Mouse (Mus musculus) small intestine, adult 2 months (tissue): ENCODE measurements around the gene Bphl. TPM values are rescaled to one million over a fixed set of nuclear protein-coding genes. Genes with fewer than 3 reads are reported as not detected.

ENCODE experiments used
- H3K27ac ChIP-seq: fragments of 200-500 bp; 2 replicates; pipeline ENCODE4 v1.5.1; 2012; ENCODE audit warnings: low read depth, low read length, control low read depth, inconsistent platforms; ENCODE audit not compliant: insufficient read depth
- H3K27me3 ChIP-seq: fragments of 200-500 bp; 2 replicates; pipeline ENCODE4 v1.6.1; 2012; ENCODE audit warnings: mild to moderate bottlenecking, moderate library complexity, low read length, inconsistent platforms; ENCODE audit not compliant: control insufficient read depth, insufficient read depth
- H3K36me3 ChIP-seq: fragments of 200-500 bp; 2 replicates; pipeline ENCODE4 v1.6.1; 2012; ENCODE audit warnings: mild to moderate bottlenecking, low read length, control low read depth, inconsistent platforms; ENCODE audit not compliant: control insufficient read depth, insufficient read depth
- H3K4me1 ChIP-seq: fragments of 200-500 bp; 2 replicates; pipeline ENCODE4 v1.6.1; 2012; ENCODE audit warnings: low read length, inconsistent platforms, mixed read lengths; ENCODE audit not compliant: control insufficient read depth, insufficient read depth, insufficient read length
- H3K4me3 ChIP-seq: fragments of 200-500 bp; 2 replicates; pipeline ENCODE4 v1.5.1; 2012; ENCODE audit warnings: low read depth, mild to moderate bottlenecking, control low read depth, inconsistent platforms, low read length, moderate library complexity
- CTCF ChIP-seq: fragments of 200-500 bp; IDR thresholded peaks from 2 replicates; pipeline ENCODE4 v1.5.1; 2012; ENCODE audit warnings: low read depth, mild to moderate bottlenecking, control low read depth, inconsistent platforms, low read length, moderate library complexity, mixed read lengths; ENCODE audit not compliant: insufficient replicate concordance, insufficient read length; ENCODE audit errors: extremely low read depth
- POLR2A ChIP-seq: fragments of 200-500 bp; IDR thresholded peaks from 2 replicates; pipeline ENCODE4 v1.6.1; 2012; ENCODE audit warnings: low read depth, mild to moderate bottlenecking, control low read depth, inconsistent platforms, low read length, moderate library complexity
- WGBS: fragments of 180-500 bp; shearing (Covaris S2); methylation state at CpG from one replicate; pipeline ENCODE4 v1.1.7; 2018; 5-methylcytosine and 5-hydroxymethylcytosine counted together
- polyA plus RNA-seq: library from polyadenylated mRNA; depleted of rRNA; stranded (reverse); fragments of >200 nt; gene quantifications from 2 replicates; pipeline ENCODE4 v1.2.3, GENCODE M21; 2012

The Bphl gene
- polyA plus RNA-seq, 1 experiment, result 11.0 TPM

GRCm38 (mm10) chr13:34088871-34089288 lies 51.5 kb downstream of the Bphl start:
- no peaks in the 10 kb centered on the region for H3K27me3 ChIP-seq
- no peak for TF ChIP-seq CTCF
- TF ChIP-seq POLR2A, result no peak
- H3K27ac ChIP-seq, result no peak overlapping the region
- 69% methylated on average over 7 of the region's 7 CpGs for WGBS
- H3K4me1 ChIP-seq, result peaks cover 3% of the 10 kb centered on the region; the same call in 1 of the 2 replicates
- H3K4me3 ChIP-seq, result no peak overlapping the region
- no peaks in the 10 kb centered on the region for H3K36me3 ChIP-seq

GRCm38 (mm10) chr13:34089358-34089757 lies 52.0 kb downstream of the Bphl start:
- Histone ChIP-seq H3K27ac (no peak overlapping the region), H3K4me1 (peaks cover 3% of the 10 kb centered on the region; the same call in 1 of the 2 replicates), H3K4me3 (no peak overlapping the region), H3K27me3 (no peaks in the 10 kb centered on the region), H3K36me3 (no peaks in the 10 kb centered on the region)
- WGBS, result 72% methylated on average over 3 of the region's 3 CpGs
- TF ChIP-seq POLR2A, result no peak
- no peak for TF ChIP-seq CTCF

- TF ChIP-seq CTCF, result no peak
- TF ChIP-seq POLR2A, result no peak
- Histone ChIP-seq H3K27me3 (no peaks in the 10 kb centered on the region), H3K27ac (no peak overlapping the region)
Observed at GRCm38 (mm10) chr13:34095542-34096435, 58.4 kb downstream of the Bphl start.

GRCm38 (mm10) chr13:34096455-34096854 lies 59.1 kb downstream of the Bphl start:
- Histone ChIP-seq H3K36me3 (no peaks in the 10 kb centered on the region), H3K27me3 (no peaks in the 10 kb centered on the region), H3K4me3 (no peak overlapping the region), H3K4me1 (peaks cover 1% of the 10 kb centered on the region; the same call in 1 of the 2 replicates), H3K27ac (no peak overlapping the region)
- WGBS, result 49% methylated on average over 4 of the region's 4 CpGs
- no peak for TF ChIP-seq CTCF
- no peak for TF ChIP-seq POLR2A

More at GRCm38 (mm10) chr13:34095542-34096435, 58.4 kb downstream of the Bphl start:
- no peak overlapping the region for H3K4me3 ChIP-seq
- H3K36me3 ChIP-seq, result no peaks in the 10 kb centered on the region
- 56% methylated on average over 7 of the region's 7 CpGs for WGBS
- H3K4me1 ChIP-seq, result peaks cover 1% of the 10 kb centered on the region; the same call in 1 of the 2 replicates

- H3K4me1 ChIP-seq, result peaks cover 1% of the 10 kb centered on the region; the same call in 1 of the 2 replicates
- H3K27me3 ChIP-seq, result no peaks in the 10 kb centered on the region
- no peak overlapping the region for H3K27ac ChIP-seq
- no peak overlapping the region for H3K4me3 ChIP-seq
- 71% methylated on average over 3 of the region's 3 CpGs for WGBS
- H3K36me3 ChIP-seq, result no peaks in the 10 kb centered on the region
- TF ChIP-seq POLR2A (no peak), CTCF (no peak)
Observed at GRCm38 (mm10) chr13:34097086-34097485, 59.7 kb downstream of the Bphl start.

GRCm38 (mm10) chr13:34100733-34101132 lies 63.3 kb downstream of the Bphl start:
- no peaks in the 10 kb centered on the region; the same call in 1 of the 2 replicates for H3K4me1 ChIP-seq
- no peak overlapping the region for H3K4me3 ChIP-seq
- WGBS, result 71% methylated on average over 3 of the region's 3 CpGs
- no peaks in the 10 kb centered on the region for H3K27me3 ChIP-seq
- H3K27ac ChIP-seq, result no peak overlapping the region
- TF ChIP-seq POLR2A (no peak), CTCF (no peak)
- H3K36me3 ChIP-seq, result no peaks in the 10 kb centered on the region

- 96% methylated on average over 10 of the region's 10 CpGs for WGBS
- no peak for TF ChIP-seq POLR2A
- no peak for TF ChIP-seq CTCF
- no peak overlapping the region for H3K4me3 ChIP-seq
- no peak overlapping the region for H3K27ac ChIP-seq
- no peaks in the 10 kb centered on the region for H3K27me3 ChIP-seq
- no peaks in the 10 kb centered on the region; the same call in 1 of the 2 replicates for H3K4me1 ChIP-seq
- H3K36me3 ChIP-seq, result no peaks in the 10 kb centered on the region
Observed at GRCm38 (mm10) chr13:34101247-34101646, 63.9 kb downstream of the Bphl start.
